Mouse (Mus musculus): ENCODE measurements at regions not wholly inside any gene's neighbourhood (a gene's known extent, or its start where the extent isn't known, plus 50 kb on each side); places are given as distances from the start of the nearest gene placed in this dataset.

DNA sequence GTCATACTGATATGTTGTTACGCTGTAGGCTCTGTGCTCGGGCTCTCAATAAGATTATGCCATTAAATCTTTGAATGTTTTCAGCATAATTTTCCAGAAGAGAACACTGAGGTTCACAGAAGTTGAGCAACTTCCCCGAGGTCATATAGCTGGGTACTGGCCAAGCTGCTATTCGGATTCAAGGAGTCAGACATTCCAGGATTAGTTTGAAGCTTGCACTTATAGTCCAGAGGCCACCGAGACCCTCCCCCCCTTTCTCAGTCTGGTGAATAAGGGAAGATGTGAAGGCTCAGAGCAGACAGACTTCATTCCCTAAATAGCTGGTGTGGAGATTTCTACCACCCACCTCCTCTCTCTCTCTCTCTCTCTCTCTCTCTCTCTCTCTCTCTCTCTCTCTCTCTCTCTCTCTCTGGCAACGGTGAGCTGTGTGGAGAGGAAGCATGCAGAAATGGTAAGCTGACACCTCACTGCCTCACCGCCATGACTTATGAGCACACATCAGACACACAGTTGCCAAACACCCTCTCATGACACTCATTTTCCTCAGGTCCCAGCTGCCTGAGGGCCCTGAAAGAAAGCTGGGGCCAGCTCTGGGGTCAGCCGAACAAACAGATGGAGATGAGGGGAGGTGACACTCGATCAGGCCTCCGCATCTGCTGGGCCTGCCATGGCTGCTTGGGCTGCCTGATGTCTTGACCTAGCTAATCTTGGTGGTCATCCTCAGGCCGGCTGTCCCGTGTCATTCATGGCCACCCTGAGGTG lies 107.0 kb upstream of the Pdzrn3 start:
- no peak for DNase-seq (ENCODE audit: low spot score in 2 of 2)

DNA sequence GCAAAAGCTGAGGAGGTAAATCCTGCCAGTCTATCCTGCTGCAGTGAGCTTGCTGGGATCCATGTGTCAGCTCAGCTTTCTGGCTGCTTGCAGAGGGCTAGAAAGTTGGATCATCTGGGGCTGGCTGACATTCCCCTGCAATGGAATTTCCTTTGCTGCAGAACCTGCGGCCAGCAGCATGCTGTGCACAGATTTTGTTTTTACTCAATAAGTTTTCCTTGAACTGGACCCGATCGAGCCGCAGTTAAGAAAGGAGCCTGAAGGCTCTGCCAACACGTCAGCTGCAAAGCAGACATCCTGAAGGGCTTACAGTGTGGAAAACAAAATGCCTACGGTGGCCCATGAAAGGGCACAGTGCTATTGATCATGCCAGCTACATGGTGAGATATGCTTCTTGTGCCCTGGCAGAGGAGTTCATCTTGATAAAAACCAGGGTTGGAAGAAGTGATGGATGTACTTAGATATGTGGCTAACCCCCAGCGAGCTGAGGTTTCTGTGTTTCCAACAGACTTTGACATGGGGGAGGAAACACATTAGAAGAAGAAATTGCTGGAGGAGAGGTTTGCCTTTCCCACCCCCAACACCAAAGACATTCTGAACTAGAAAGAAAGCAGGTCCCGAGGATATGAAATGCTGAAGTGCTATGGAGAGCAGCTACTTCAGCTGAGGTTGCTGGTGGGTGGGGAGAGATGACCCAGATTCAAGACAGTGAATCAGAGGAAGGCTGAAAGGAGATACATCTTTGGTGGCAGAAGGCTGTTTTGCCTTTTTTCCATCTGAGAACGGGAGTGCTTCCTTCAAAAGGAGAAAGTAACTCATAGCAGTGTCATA lies 105.2 kb upstream of the Pdzrn3 start:
- DNase-seq (ENCODE audit: low spot score in 2 of 2): peak; percentile 50 to 54

DNA sequence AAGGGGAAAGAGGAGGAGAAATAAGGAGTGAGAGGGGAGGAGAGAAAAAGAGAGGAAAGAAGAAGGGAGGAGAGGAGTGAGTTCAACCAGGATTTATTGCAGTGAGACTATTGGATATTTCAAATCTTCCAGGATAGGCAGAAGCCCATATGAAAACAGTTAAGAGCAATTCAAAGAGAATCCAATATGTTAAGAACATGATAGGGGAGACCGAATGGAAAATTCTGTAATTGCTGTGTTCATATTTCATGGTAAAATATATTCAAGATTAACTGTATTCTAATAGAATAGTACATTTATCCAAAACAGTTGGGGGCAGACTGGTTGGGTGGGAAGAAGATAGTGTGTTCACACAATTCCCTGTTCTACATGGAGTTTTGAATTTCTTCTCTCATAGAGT lies 96.3 kb upstream of the Pdzrn3 start:
- DNase-seq (ENCODE audit: low spot score in 2 of 2): no peak

DNA sequence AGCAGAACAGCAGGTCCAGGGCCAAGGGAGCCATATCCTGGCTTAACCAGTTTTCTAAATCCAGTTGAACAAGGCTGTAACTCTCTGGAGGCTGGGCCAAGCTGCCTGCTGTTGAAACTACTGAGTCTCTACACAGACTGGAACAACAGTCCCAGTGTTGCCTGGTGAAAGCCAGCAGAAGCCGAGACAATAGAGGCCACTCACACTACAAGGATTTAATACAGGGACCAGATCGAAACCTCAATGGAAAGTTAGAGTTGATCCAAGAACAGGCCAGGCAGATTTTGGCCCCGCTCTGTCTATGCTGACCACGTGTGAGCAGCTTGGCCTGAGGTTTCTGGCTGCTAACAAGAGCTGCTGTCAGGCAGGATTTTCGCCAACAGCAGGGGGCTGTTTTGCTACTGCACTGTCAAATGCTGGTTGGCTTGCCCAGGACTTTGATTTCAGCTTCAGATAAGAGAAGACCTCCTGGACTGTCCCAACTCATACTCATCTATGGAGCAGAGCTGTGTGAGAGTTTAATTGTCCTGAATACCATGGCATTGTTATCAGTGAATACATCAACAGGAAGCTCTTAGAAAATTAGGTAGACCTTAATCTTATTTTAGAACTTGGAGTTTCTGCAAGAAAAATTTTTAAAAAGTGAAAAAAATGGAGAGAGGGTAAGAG lies 95.7 kb upstream of the Pdzrn3 start:
- peak; percentile 23 to 45 for DNase-seq (ENCODE audit: low spot score in 2 of 2)

DNA sequence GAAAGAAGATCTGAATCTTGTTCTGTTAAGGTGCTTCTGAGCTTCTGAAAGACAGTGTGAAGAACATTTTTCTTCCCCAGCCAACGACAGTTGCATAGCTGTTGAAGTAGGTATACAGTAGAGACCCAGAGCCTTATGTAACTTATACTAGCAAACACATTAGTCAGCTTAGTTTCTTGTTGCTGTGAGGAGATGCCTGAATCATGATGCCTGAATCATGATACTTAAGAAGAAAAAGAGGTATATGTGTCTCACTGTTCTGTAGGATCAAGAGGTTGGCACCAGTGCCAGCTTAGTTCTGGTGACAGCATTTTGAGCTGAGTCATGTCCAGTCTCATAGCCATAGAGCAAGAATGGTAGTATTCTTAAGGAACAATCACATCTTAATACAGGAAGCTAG lies 87.2 kb upstream of the Pdzrn3 start:
- DNase-seq (ENCODE audit: low spot score in 2 of 2): peak in 1 of 2 experiments; percentile 17

DNA sequence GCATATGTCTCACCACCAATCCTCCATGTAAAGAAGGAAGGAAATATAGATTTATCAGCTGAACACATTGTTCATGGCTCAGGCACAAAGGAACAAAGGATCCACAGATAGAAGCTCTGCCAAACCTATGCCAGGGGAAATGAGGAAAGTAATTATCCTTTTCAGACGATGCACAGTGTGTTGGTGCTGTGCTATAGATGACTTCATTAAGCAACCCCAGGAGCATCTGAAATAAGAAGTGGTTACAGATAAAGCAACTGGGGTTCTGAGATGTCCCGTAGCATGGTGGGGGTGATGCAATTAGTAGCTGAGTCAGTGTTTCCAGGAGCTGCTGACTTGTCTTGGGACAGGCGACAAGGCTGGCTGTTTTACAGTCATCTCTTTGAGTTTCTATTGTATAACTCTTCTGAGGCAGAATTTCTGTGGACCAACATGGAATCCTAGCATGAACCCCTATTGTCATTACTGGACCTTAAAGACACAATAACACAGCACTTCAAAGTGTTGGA lies 86.2 kb upstream of the Pdzrn3 start:
- DNase-seq (ENCODE audit: low spot score in 2 of 2): no peak

DNA sequence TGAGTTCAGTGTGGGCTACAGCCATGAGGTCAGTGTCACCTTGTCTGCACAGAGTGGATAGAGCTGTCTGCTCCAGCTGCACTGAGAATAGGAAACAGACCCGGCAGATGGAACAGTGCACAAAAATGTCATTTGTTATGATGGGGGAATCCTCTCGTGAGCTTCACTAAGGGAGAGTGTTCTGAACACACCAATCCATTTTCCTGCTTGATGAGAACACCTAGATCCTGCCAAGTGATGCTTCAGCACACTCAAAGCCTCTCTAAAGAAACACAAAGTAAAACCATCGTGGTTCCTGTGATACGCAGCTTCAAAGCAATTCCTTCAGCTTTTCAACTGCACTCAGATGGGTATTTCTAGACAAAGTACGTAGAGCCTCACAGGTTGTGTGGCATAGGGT lies 69.0 kb upstream of the Pdzrn3 start:
- peak in 1 of 2 experiments; percentile 20 for DNase-seq (ENCODE audit: low spot score in 2 of 2)

DNA sequence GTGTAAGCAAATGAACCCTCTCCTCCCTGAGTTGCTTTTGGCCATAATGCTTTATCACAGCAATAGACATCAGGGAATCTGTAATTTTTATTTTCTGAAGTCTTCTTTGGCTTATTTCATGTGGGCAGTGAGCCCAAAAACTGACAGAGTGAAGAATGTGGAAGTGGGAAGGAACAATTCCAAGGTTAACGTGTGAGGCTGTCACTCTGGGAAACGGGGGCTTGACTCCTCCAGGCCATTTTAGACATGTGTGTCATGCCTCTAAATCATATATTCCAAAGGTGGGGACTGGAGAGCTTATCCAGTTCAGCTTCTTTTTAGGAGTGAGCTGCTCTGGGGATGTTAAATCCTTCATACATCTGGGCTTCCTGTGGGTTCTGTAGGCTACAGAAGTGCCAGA lies 68.6 kb upstream of the Pdzrn3 start:
- DNase-seq (ENCODE audit: low spot score in 2 of 2): no peak

DNA sequence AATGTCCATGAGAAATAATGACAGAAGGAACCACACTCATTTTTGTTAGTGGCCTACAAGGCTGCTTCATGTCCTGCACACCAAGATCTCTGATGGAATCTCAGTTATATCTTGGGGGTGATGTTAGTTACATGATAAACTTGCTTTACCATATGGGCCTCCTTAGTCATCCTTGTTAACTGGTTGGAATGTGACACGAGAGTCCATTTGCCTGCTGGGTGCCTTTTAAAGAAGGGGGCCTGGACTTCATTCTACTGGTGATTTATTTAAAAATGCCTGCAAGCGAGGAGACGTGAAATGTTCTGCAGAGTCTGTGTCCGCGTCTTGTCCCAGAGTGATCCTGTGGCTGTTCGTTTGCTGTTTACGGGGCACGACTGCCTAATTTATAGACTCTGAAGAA lies 55.1 kb upstream of the Pdzrn3 start:
- DNase-seq (ENCODE audit: low spot score in 2 of 2): no peak

DNA sequence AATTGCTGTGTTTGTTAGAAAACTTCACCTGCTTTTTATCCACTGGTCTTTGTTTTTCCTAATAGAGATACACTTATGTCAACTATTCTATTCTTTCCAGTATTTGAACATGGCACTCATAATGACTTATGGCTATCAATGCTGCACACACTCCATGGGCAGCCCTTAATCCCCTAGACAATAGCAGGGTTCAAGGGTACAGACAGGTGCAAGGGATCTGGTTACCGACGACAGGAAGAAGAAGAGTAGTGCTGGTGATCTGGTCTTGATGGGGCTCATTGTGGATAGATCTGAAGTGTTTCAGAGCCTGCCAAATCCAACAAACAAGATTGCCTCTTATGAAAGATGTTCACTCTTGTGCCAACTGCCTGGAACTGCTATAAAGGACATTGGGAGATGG lies 51.9 kb upstream of the Pdzrn3 start:
- DNase-seq (ENCODE audit: low spot score in 2 of 2): no peak

Data from right cerebral cortex, adult 2 months (tissue).